Mouse (Mus musculus) liver, embryonic 14.5 days (tissue): ENCODE results near the gene Ephb3. TPM values are rescaled to one million over a fixed set of nuclear protein-coding genes. Genes with fewer than 3 reads are reported as not detected.
A peak's percentile ranks its signal among the peaks of the same experiment; 100 is the strongest.
"Not testable (repeated sequence)": the region's sequence is repeated elsewhere in the genome, so short reads cannot be mapped to it uniquely, and the experiment has no call there.

Experiments
- ATAC-seq: fragments of 200-750 bp; cut with Nextera tagmentation; 2 replicates; pipeline ENCODE4 v1.8.0; 2017; ENCODE audit warnings: moderate number of reproducible peaks, mild to moderate bottlenecking, moderate library complexity; ENCODE audit not compliant: insufficient read depth
- DNase-seq, 3 experiments: peaks; one replicate each; pipeline ENCODE4 v3.0.0-alpha.2; 2012 to 2013; ENCODE audit warnings: low read depth in 3 of 3, low spot score in 3 of 3
- H3K27ac ChIP-seq: fragments of 300-500 bp; sonication (generic); 2 replicates; pipeline ENCODE4 v1.5.1; 2014; ENCODE audit warnings: moderate library complexity, mild to moderate bottlenecking, control low read depth, inconsistent platforms
- H3K27me3 ChIP-seq: fragments of 300-500 bp; sonication (generic); 2 replicates; pipeline ENCODE4 v1.6.1; 2014; ENCODE audit warnings: mild to moderate bottlenecking, low read length, moderate library complexity; ENCODE audit not compliant: control insufficient read depth, insufficient read depth
- H3K36me3 ChIP-seq: fragments of 300-500 bp; sonication (generic); replicated peaks from 2 replicates; pipeline ENCODE4 v1.6.1; 2014; ENCODE audit warnings: low read depth; ENCODE audit not compliant: control insufficient read depth, insufficient read depth
- H3K4me1 ChIP-seq, 2 experiments: fragments of 200-500 bp in 1 of 2; fragments of 300-500 bp in 1 of 2; sonication (generic) in 1 of 2; replicated peaks; 2 replicates each; pipeline ENCODE4 v1.6.1; 2012 to 2014; ENCODE audit warnings: antibody characterized with exemption in 1 of 2, inconsistent platforms in 1 of 2, low read length in 1 of 2; ENCODE audit not compliant: control insufficient read depth in 2 of 2, insufficient read depth in 2 of 2
- H3K4me2 ChIP-seq: fragments of 300-500 bp; sonication (generic); 2 replicates; pipeline ENCODE4 v1.6.1; 2014; ENCODE audit warnings: low read depth, mild to moderate bottlenecking, control low read depth, moderate library complexity
- H3K4me3 ChIP-seq, 2 experiments: fragments of 200-500 bp in 1 of 2; fragments of 300-500 bp in 1 of 2; sonication (generic) in 1 of 2; 2 replicates each; pipeline ENCODE4 v1.5.1; 2012 to 2014; ENCODE audit warnings: low read depth in 2 of 2, low read length in 2 of 2, mild to moderate bottlenecking in 2 of 2, control low read depth in 1 of 2, inconsistent platforms in 1 of 2, moderate library complexity in 1 of 2; ENCODE audit not compliant: insufficient read depth in 1 of 2
- H3K9ac ChIP-seq: fragments of 300-500 bp; sonication (generic); replicated peaks from 2 replicates; pipeline ENCODE4 v1.6.1; 2014; ENCODE audit warnings: mild to moderate bottlenecking, control low read depth, moderate library complexity
- H3K9me3 ChIP-seq: fragments of 300-500 bp; sonication (generic); 2 replicates; pipeline ENCODE4 v1.6.1; 2016; ENCODE audit warnings: low read length, mixed read lengths; ENCODE audit not compliant: control insufficient read depth
- CTCF ChIP-seq: IDR thresholded peaks from 2 replicates; pipeline ENCODE4 v1.5.1; 2016; ENCODE audit warnings: antibody characterized with exemption, low read depth, control low read depth
- EP300 ChIP-seq: IDR thresholded peaks from 2 replicates; pipeline ENCODE4 v1.6.1; 2016; ENCODE audit warnings: antibody characterized with exemption, low read depth
- WGBS: fragments of 180-500 bp; shearing (Covaris S2); extraction: QIAGEN DNeasy Blood & Tissue Kit; methylation state at CpG from one replicate; pipeline ENCODE4 v1.1.7; 2014; ENCODE audit not compliant: insufficient replicate concordance; 5-methylcytosine and 5-hydroxymethylcytosine counted together
- polyA plus RNA-seq, 2 experiments: library from polyadenylated mRNA; depleted of rRNA in 1 of 2; stranded (reverse) in 1 of 2; unstranded in 1 of 2; fragments of >200 nt; fragmentation: Nextera tagmentation in 1 of 2; extraction: Ambion mirVana in 1 of 2; gene quantifications; 2 replicates each; pipeline versions ENCODE4 v1.2.1 to v1.2.3; 2012 to 2014

Gene Ephb3
- polyA plus RNA-seq (2012; rRNA removed) (0.43 and 0.48 TPM in 2 replicates), polyA plus RNA-seq (2014; fragmentation: Nextera tagmentation; extraction: Ambion mirVana) (0.20 and 0.47 TPM in 2 replicates)

DNA sequence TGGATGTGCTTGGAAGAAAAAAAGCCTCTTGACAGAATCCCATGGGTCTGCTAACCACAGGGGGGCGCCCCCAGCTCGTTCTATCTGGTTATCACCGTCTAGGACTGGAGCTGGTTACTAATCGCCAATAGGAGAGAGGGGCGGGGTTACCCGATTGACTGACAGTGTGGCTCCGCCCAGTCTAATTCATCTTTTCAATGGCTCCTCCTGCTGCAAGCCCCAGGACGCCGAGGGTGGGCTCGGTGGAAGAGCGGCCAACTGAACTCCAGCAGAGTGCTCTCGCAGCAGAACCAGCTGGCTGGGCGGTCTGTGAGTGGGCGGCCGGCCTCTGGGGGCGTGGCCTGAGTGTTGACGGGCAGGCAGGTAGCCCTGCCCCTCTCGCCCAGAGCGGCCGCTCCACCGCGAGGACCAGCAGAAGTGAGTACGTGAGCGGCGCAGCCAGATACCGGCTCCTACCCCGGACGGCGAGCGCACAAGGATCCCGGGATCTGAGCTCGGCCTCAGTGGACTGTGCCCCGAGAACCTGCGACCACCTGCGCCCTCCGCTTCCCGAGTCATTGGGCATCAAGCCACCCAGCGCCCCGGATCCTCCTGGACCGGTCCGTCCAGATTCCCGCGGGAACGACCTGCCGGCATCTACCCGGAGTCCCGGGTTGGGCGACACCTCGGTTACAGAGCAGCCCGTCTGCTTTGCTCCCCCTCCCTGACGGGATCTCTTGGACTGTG lies at the start of gene Ephb3:
TSS of gene Ephb3 (plus strand) at position 389 of the 726 bp plus-strand sequence.
- H3K27ac ChIP-seq, result no peak within 1 kb of the TSS
- ATAC-seq, result peak; percentile 94
- H3K4me1 ChIP-seq, result no peaks in the 10 kb centered on the region
- TF ChIP-seq CTCF (peak; percentile 76), EP300 (no peak)
- under 1% methylated on average over 51 of the region's 51 CpGs for WGBS
- H3K36me3 ChIP-seq, result no peaks in the 10 kb centered on the region
- H3K4me2 ChIP-seq, result peak within 1 kb of the TSS; percentile 56
- no peaks in the 10 kb centered on the region for H3K9me3 ChIP-seq
- no peak within 1 kb of the TSS for H3K9ac ChIP-seq
- H3K4me3 ChIP-seq, result peak within 1 kb of the TSS; percentile 23 to 46
- peaks cover 35% of the 10 kb centered on the region for H3K27me3 ChIP-seq
- DNase-seq, result peak; percentile 75 to 79 (median 76)

- not testable (repeated sequence) for DNase-seq, H3K4me2 ChIP-seq, H3K4me1 ChIP-seq, ATAC-seq, H3K27me3 ChIP-seq, H3K9ac ChIP-seq, H3K9me3 ChIP-seq, H3K4me3 ChIP-seq, H3K36me3 ChIP-seq, H3K27ac ChIP-seq
Observed at GRCm38 (mm10) chr16:21156261-21156660, 48.3 kb upstream of the Ephb3 start.

DNA sequence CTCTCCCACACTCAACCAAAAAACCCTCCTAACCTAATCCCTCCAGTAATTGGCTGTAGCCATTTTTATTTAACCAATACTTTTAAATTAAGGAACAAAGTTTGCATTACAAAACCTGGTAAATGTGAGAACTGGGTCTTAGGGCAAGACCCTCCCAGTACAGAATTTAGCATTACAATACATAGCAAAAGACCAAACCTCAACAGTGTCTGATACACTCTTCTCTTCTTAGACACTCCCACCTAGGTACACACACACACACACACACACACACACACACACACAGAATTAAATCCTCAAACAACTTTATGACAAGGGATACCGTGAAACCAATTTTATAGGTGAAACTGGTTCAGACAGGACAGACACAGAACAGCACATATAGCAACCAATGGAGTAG lies 45.3 kb upstream of the Ephb3 start:
- H3K36me3 ChIP-seq, H3K27me3 ChIP-seq, H3K9ac ChIP-seq, H3K4me3 ChIP-seq, DNase-seq, H3K9me3 ChIP-seq, H3K4me1 ChIP-seq, ATAC-seq, H3K4me2 ChIP-seq, H3K27ac ChIP-seq: not testable (repeated sequence)
- 70% methylated on average over 1 of the region's 1 CpGs for WGBS

GRCm38 (mm10) chr16:21163423-21163822 lies 41.1 kb upstream of the Ephb3 start:
- not testable (repeated sequence) for H3K4me1 ChIP-seq, H3K27me3 ChIP-seq, H3K9ac ChIP-seq, H3K4me2 ChIP-seq, ATAC-seq, H3K4me3 ChIP-seq, DNase-seq, H3K27ac ChIP-seq, H3K9me3 ChIP-seq, H3K36me3 ChIP-seq
- 50% methylated on average over 3 of the region's 3 CpGs for WGBS

- not testable (repeated sequence) for H3K27ac ChIP-seq, H3K4me2 ChIP-seq, H3K4me1 ChIP-seq, DNase-seq, H3K4me3 ChIP-seq, H3K9me3 ChIP-seq, H3K36me3 ChIP-seq, ATAC-seq, H3K27me3 ChIP-seq, H3K9ac ChIP-seq
- WGBS, result 12% methylated on average over 17 of the region's 19 CpGs
Observed at GRCm38 (mm10) chr16:21165343-21166220, 39.0 kb upstream of the Ephb3 start.
